Mouse (Mus musculus) hindbrain, embryonic 12.5 days (tissue): ENCODE measurements around the gene Wfikkn2. TPM values are rescaled to one million over a fixed set of nuclear protein-coding genes. Genes with fewer than 3 reads are reported as not detected.
A peak's percentile ranks its signal among the peaks of the same experiment; 100 is the strongest.

Experiments
- ATAC-seq: fragments of 200-750 bp; cut with Nextera tagmentation; 2 replicates; pipeline ENCODE4 v1.8.0; 2017; ENCODE audit warnings: moderate TSS enrichment; ENCODE audit not compliant: low FRiP score
- H3K27ac ChIP-seq: fragments of 300-500 bp; sonication (generic); 2 replicates; pipeline ENCODE4 v1.5.1; 2016; ENCODE audit warnings: mild to moderate bottlenecking
- H3K27me3 ChIP-seq: fragments of 300-500 bp; sonication (generic); 2 replicates; pipeline ENCODE4 v1.6.1; 2016; ENCODE audit warnings: mild to moderate bottlenecking
- H3K36me3 ChIP-seq: fragments of 300-500 bp; sonication (generic); 2 replicates; pipeline ENCODE4 v1.6.1; 2016; ENCODE audit warnings: mild to moderate bottlenecking
- H3K4me1 ChIP-seq: fragments of 300-500 bp; sonication (generic); 2 replicates; pipeline ENCODE4 v1.6.1; 2016
- H3K4me2 ChIP-seq: fragments of 300-500 bp; sonication (generic); replicated peaks from 2 replicates; pipeline ENCODE4 v1.6.1; 2016; ENCODE audit warnings: mild to moderate bottlenecking
- H3K4me3 ChIP-seq: fragments of 300-500 bp; sonication (generic); 2 replicates; pipeline ENCODE4 v1.5.1; 2016; ENCODE audit warnings: mild to moderate bottlenecking
- H3K9ac ChIP-seq: fragments of 300-500 bp; sonication (generic); 2 replicates; pipeline ENCODE4 v1.6.1; 2016; ENCODE audit warnings: mild to moderate bottlenecking, moderate library complexity
- H3K9me3 ChIP-seq: fragments of 300-500 bp; sonication (generic); replicated peaks from 2 replicates; pipeline ENCODE4 v1.6.1; 2016; ENCODE audit warnings: mild to moderate bottlenecking
- WGBS: fragments of 180-500 bp; shearing (Covaris S2); methylation state at CpG from one replicate; pipeline ENCODE4 v1.1.7; 2016; 5-methylcytosine and 5-hydroxymethylcytosine counted together
- polyA plus RNA-seq: library from polyadenylated mRNA; unstranded; fragments of >200 nt; fragmentation: Nextera tagmentation; extraction: Ambion mirVana; gene quantifications from 2 replicates; pipeline ENCODE4 v1.2.1, GENCODE M21; 2016

The Wfikkn2 gene
- polyA plus RNA-seq, 1 experiment from 2014 or later = 6.8 TPM

DNA sequence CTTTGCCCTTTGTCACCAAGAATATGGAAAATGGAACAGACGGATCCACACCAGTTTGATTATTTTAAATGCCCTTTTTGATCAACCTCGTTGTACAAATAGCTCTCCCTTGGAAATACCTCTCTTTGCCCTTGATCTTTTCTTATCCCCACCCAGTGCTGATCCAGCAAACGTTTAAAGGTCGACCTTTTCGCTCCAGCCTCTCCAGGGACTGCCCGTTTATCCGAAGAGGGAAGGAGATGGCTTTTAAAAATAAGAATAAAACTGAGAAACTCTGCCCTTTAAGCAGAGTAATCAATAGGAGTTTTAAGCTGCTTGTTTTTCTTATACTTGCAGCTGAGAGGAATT, 33.3 kb downstream of the Wfikkn2 start:
- no peaks in the 10 kb centered on the region for H3K27me3 ChIP-seq
- no peaks in the 10 kb centered on the region for H3K9me3 ChIP-seq
- whole genome bisulfite sequencing = 1% methylated on average over 7 of the region's 7 CpGs
- H3K27ac ChIP-seq = peak overlapping the region; percentile 99
- H3K4me1 ChIP-seq = peaks cover 17% of the 10 kb centered on the region
- H3K36me3 ChIP-seq = peaks cover 8% of the 10 kb centered on the region
- H3K4me2 ChIP-seq = peak overlapping the region; percentile 87
- no peak for ATAC-seq
- peak overlapping the region; percentile 99 for H3K9ac ChIP-seq
- peak overlapping the region; percentile 98 for H3K4me3 ChIP-seq

DNA sequence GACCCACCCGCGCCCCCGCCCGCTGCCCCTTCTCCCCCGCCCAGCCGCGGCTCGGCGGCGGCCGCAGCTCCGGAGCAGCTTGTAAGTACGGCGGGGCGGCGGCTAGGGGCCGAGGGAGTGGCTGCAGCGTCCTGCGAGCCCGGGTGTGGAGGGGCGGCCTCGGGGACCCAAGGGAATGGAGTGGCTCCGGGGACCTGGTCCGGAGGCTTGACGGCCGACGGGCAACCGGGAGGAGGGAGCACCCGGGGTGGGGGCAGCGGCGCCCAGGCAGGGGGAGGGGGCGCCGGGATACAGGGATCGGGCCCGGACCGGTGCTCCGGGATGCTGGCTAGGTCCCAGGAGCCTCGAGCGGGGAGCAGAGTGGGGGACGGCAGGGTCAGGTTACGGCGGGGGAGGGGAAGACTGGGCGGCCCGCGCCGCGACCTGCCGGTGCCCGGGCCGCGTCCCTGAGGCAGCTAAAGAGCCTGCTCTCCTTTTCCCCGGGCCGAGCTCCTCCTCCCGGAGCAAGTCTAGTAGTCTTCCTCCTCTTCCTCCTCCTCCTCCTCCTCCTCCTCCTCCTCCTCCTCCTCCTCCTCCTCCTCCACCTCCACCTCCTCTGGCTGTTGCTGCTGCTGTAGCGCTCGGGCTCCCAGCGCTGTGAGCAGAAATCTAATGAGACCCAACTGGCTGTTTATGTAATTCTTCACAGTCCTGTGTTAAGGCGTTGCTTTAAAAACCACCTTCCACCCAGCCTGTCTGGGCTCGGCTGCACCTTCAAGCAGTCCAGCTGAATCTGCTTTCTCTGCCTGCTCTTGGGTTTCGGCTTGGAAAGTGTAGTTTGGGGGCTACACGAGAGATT, 33.9 kb downstream of the Wfikkn2 start:
- no peaks in the 10 kb centered on the region for H3K27me3 ChIP-seq
- ATAC-seq = peak; percentile 39
- H3K4me3 ChIP-seq = peak overlapping the region; percentile 98
- H3K4me2 ChIP-seq = peak overlapping the region; percentile 87
- no peaks in the 10 kb centered on the region for H3K9me3 ChIP-seq
- peaks cover 17% of the 10 kb centered on the region for H3K4me1 ChIP-seq
- H3K36me3 ChIP-seq = peaks cover 8% of the 10 kb centered on the region
- under 1% methylated on average over 42 of the region's 61 CpGs for WGBS
- peak overlapping the region; percentile 99 for H3K27ac ChIP-seq
- H3K9ac ChIP-seq = peak overlapping the region; percentile 99

DNA sequence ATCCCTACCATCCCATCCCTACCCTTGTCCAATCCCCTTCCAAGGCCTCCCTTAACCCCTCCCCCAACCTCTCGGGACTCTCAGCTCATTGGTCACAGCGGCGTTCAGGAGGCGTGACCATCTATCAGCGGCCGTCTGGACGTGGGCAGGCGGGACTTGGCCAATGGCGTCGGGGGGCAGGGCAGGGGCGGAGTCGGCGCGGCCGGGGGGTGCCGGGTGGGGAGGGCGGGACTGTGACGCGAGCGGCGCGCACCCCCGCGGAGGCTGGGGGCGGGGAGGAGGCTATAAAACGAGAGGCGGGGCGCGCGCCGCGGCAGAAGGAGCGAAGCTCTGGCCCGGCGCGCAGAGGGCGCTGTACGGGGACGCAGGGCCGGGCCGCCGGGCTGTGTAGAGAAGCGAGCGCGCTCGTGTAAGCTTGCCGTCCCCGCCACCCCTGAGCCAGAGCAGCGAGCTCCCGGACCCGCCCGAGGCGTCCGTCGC, 34.6 kb downstream of the Wfikkn2 start, which contains the start of gene Tob1:
Tob1 (plus strand) TSS at position 331 of the 480 bp plus-strand sequence.
- H3K36me3 ChIP-seq = peaks cover 8% of the 10 kb centered on the region
- peaks cover 19% of the 10 kb centered on the region for H3K4me1 ChIP-seq
- H3K9me3 ChIP-seq = no peaks in the 10 kb centered on the region
- 1% methylated on average over 24 of the region's 55 CpGs for WGBS
- H3K4me2 ChIP-seq = peak within 1 kb of the TSS; percentile 87
- peak within 1 kb of the TSS; percentile 99 for H3K9ac ChIP-seq
- H3K4me3 ChIP-seq = peak within 1 kb of the TSS; percentile 98
- peak; percentile 97 for ATAC-seq
- peak within 1 kb of the TSS; percentile 99 for H3K27ac ChIP-seq
- no peaks in the 10 kb centered on the region for H3K27me3 ChIP-seq

DNA sequence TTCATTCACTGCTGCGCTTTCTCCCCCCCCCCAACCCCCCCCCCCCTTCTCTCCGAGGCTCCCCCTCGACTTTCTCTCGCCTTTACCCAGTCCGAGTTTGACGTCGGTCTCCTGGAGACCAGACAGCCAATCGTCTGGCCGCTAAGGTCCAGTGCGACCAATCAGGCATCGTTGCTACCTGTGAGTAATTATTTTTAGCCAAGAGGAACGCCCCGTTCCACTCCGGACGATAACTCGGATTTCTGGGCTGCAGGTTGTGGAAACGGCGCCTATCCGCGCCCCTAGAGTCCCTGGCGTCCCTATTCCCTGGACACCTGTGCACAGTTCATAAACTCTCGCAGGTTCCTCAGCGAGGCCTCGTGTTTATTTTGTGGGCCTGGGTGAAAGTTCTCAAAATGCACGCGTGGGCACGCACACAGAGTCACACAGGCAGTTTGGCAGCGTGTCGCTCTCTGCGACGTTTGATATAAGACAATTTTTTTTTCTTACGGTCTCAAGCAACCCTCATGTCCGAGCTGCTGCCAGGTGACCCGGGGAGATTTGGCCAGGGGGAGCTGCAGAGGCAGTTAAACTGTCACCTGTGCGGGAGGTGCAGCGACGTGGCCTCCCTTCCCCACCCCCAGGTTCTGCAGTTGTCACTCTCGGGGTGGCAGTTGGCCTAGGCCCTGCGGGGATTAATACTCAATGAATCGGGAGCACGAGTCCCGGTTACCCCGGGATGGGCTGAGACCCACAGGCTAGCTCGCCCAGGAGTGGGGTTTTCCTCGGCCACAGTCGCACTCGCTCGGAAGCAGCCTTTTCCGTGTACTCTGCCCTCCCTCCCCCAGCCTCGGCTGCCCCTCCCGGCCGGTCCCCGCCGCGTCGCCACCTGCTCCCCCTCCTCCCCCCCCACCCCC, 35.4 kb downstream of the Wfikkn2 start:
- Histone ChIP-seq H3K4me2 (peak overlapping the region; percentile 87), H3K36me3 (peaks cover 8% of the 10 kb centered on the region), H3K27ac (peak overlapping the region; percentile 99), H3K9ac (peak overlapping the region; percentile 65), H3K4me1 (peaks cover 21% of the 10 kb centered on the region), H3K4me3 (peak overlapping the region; percentile 98), H3K9me3 (no peaks in the 10 kb centered on the region), H3K27me3 (no peaks in the 10 kb centered on the region)
- WGBS = under 1% methylated on average over 42 of the region's 56 CpGs
- ATAC-seq = peak; percentile 82

DNA sequence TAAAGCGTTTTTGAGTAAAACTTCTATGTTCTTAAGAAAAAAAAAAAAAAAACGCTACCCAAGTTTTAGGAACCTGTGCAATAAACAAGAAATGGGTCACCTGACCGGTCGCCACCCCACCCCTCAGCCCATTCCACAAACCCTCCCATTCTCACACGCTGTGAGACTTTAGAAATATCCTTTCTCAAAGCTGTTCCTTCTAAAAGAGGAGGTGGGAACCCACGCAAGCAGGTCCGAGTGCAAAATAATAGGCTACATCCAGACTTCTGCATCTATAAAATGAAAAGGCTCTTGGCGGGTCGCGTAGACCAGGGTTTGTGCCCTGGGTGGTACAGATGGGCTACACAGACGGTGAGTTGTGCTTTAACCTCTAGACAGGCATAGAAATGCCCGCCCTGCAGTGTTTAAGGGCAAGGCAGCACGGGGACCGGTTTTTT, 36.1 kb downstream of the Wfikkn2 start:
- peak overlapping the region; percentile 87 for H3K4me2 ChIP-seq
- no peaks in the 10 kb centered on the region for H3K9me3 ChIP-seq
- peak overlapping the region; percentile 99 for H3K27ac ChIP-seq
- H3K36me3 ChIP-seq = peaks cover 8% of the 10 kb centered on the region
- no peaks in the 10 kb centered on the region for H3K27me3 ChIP-seq
- H3K4me3 ChIP-seq = peak overlapping the region; percentile 98
- peaks cover 20% of the 10 kb centered on the region for H3K4me1 ChIP-seq
- WGBS = 3% methylated on average over 14 of the region's 14 CpGs
- ATAC-seq = no peak
- peak overlapping the region; percentile 65 for H3K9ac ChIP-seq

DNA sequence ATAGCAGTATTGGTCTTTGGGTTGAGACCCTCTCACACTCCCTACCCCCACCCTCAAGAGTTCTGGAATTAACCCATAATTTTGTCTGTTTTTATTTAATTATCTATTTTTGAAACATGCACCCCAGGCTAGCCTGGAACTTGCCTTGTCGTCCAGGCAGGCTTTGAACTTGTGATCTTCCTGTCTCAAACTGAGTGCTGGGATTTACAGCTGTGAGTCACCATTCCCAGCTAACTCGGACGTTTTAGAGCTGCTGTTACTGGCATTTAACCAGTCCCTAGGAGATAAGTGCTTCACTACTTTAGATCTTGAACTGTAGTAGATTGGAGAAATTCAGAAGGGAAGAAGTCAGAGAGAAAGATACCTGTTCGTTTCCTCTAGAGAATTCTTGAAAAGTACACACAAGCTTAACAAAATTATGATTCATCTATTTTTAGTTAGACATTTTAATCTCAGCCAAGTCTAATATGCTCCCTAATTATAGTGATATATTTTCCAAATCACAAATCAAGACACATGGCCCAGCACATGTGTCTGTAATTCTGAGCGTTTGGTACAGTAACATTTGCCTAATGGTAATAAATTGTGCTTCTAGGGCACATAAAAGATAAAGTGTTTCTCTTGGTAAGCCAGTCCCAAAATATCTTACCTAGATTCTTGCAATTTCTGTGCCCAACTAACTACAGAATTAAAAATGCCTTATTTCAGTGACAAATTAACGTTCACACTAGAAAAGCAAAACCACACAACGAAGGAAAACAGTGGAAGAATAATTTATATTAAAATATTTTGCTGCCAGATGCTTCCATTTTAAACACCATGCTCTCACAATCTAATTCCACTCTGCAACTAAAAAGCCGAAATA, 36.8 kb downstream of the Wfikkn2 start:
- Histone ChIP-seq H3K36me3 (peaks cover 3% of the 10 kb centered on the region), H3K27ac (no peak overlapping the region), H3K27me3 (no peaks in the 10 kb centered on the region), H3K4me1 (peaks cover 15% of the 10 kb centered on the region), H3K4me3 (no peak overlapping the region), H3K4me2 (peak overlapping the region; percentile 87; the same call in 1 of the 2 replicates), H3K9ac (peak overlapping the region; percentile 65; the same call in 1 of the 2 replicates), H3K9me3 (no peaks in the 10 kb centered on the region)
- 55% methylated on average over 8 of the region's 8 CpGs for WGBS
- no peak for ATAC-seq

DNA sequence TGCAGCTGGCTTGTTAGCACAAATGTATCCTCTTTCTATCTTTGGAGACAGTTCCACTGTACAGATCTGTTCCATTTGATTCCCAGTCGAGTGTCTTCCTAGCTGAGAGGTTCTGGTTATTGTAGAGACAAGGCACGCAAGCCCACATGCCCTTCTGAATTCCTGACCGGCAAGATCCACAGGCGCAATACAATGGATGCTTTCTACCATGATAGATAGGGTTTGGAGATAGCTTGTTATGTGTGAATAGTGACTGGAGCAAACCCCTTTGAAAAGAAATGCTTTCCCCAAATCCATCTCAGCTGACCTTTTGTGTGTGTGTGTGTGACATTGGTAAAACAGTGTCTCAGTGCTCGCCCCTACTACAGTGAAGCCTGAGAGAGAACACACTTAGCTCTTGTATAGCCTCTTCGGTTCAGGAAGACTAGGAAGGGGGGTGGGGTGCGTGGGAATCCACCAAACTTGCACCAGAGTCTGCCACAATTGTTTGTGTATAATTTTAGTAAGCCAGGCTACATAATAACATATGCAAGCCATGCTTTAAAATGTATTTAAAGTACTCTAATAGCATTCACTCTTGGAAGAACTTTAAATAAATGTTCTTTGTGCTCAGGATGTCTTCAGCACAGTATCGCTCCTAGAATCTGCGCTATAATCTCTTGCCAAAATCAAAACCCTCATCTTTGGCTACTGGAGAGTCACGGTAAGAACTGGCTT, 39.2 kb downstream of the Wfikkn2 start:
- Histone ChIP-seq H3K4me1 (peaks cover 5% of the 10 kb centered on the region; the same call in 1 of the 2 replicates), H3K36me3 (no peaks in the 10 kb centered on the region), H3K4me2 (no peak overlapping the region), H3K4me3 (no peak overlapping the region), H3K9me3 (no peaks in the 10 kb centered on the region), H3K27ac (no peak overlapping the region), H3K27me3 (no peaks in the 10 kb centered on the region), H3K9ac (no peak overlapping the region)
- ATAC-seq = no peak
- 57% methylated on average over 10 of the region's 10 CpGs for WGBS

DNA sequence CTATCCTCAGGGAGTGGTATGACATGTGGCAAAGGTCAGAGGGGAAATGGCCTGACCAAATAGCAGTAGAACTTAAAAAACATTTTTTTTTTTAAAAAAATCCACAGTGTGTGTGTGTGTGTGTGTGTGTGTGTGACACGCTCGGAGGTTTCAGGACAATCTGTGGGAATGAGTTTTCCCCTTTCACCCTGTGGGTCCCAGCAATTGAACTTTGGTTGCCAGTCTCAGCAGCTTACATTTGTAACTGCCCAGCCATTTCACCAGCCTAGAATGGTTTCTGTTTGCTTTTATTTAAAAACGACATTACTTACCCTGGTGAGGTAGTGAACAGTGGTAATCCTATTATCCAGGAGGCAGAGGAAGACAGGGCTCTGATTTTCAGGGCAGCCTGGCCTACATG, 42.7 kb downstream of the Wfikkn2 start:
- H3K4me2 ChIP-seq = no peak overlapping the region

DNA sequence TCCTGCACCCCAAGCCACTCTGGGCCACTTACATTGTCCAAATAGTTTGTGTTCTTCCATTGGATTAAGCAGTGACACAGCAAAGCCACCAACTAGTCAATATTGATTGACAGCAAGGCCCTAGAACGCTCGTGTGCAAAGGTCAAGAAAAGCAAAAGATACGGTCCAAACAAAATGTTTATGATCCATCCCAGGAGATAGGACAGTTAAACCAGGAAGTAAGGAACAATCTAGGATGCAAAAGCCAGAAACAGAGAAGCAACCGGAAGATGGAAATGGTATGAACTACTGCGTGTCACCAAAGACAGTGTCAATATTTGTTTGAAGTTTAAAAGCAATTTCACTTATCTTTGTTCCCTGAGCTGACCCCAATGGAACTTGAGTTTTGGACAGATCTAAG, 43.7 kb downstream of the Wfikkn2 start:
- H3K36me3 ChIP-seq = no peaks in the 10 kb centered on the region
- H3K4me1 ChIP-seq = peaks cover 5% of the 10 kb centered on the region; the same call in 1 of the 2 replicates
- H3K4me3 ChIP-seq = no peak overlapping the region
- H3K27me3 ChIP-seq = no peaks in the 10 kb centered on the region
- H3K9me3 ChIP-seq = no peaks in the 10 kb centered on the region
- 91% methylated on average over 5 of the region's 5 CpGs for whole genome bisulfite sequencing
- ATAC-seq = no peak
- no peak overlapping the region for H3K9ac ChIP-seq
- H3K27ac ChIP-seq = no peak overlapping the region
- no peak overlapping the region for H3K4me2 ChIP-seq

More for the DNA sequence above, 42.7 kb downstream of the Wfikkn2 start:
- ATAC-seq = no peak
- Histone ChIP-seq H3K4me1 (peaks cover 5% of the 10 kb centered on the region; the same call in 1 of the 2 replicates), H3K27me3 (no peaks in the 10 kb centered on the region), H3K4me3 (no peak overlapping the region), H3K9me3 (no peaks in the 10 kb centered on the region), H3K9ac (no peak overlapping the region), H3K27ac (no peak overlapping the region), H3K36me3 (no peaks in the 10 kb centered on the region)
- WGBS = 74% methylated on average over 3 of the region's 3 CpGs

DNA sequence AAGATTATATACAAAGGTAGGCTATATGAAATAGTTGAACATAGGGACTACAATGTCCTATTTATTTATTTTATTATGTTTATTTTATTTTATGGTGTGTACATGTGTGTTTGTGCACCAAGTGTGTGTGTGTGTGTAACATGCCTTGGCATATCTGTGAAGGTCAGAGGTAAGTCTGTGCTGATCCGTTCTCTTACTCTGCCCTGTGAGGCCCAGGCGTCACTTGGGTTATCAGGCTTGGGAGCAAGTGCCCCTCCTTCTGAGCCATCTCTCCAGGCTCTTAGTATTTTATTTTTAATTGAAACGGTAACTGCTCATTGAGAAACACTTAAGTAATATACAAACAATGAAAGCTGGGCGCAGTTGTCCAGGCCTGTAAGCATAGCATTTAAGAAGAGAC, 45.4 kb downstream of the Wfikkn2 start:
- no peak overlapping the region for H3K4me3 ChIP-seq
- 84% methylated on average over 4 of the region's 4 CpGs for WGBS
- no peak overlapping the region for H3K27ac ChIP-seq
- ATAC-seq = no peak
- no peaks in the 10 kb centered on the region for H3K27me3 ChIP-seq
- H3K36me3 ChIP-seq = no peaks in the 10 kb centered on the region
- H3K9ac ChIP-seq = no peak overlapping the region
- no peak overlapping the region for H3K4me2 ChIP-seq
- H3K9me3 ChIP-seq = no peaks in the 10 kb centered on the region
- H3K4me1 ChIP-seq = no peaks in the 10 kb centered on the region

DNA sequence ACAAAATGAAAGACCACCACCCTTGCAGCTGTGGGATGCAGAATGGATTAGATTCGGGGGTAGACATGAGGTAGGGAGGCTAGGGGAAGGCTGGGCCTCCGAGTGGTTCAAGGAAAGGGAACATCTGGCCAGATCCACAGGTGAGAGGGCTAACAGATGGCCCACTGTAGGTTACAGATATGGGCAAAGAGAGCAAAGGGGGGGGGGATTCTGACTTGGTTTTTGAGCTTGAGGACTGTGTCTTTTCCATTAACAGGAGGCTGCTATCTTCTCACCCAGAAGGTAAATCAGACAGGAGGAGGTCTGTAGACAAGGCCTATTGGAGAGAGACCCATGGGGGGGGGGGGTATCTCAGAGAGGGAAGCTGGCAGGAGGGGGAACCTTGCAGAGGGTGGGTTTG, 46.0 kb downstream of the Wfikkn2 start:
- Histone ChIP-seq H3K9me3 (no peaks in the 10 kb centered on the region), H3K4me2 (no peak overlapping the region), H3K4me1 (peaks cover 2% of the 10 kb centered on the region; the same call in 1 of the 2 replicates), H3K27me3 (no peaks in the 10 kb centered on the region), H3K9ac (no peak overlapping the region), H3K4me3 (no peak overlapping the region), H3K36me3 (no peaks in the 10 kb centered on the region), H3K27ac (no peak overlapping the region)
- no peak for ATAC-seq
- 91% methylated on average over 2 of the region's 2 CpGs for WGBS
